Mouse (Mus musculus) c-Kit-negative CD71-positive TER-119-positive erythroid progenitor cells, embryonic 14.5 days (primary cell): ENCODE results near the gene Mpped2.

Source experiments
- DNase-seq: peaks from one replicate; pipeline ENCODE4 v3.0.0-alpha.2; 2013; ENCODE audit warnings: low read depth, low spot score

Mpped2 gene

DNA sequence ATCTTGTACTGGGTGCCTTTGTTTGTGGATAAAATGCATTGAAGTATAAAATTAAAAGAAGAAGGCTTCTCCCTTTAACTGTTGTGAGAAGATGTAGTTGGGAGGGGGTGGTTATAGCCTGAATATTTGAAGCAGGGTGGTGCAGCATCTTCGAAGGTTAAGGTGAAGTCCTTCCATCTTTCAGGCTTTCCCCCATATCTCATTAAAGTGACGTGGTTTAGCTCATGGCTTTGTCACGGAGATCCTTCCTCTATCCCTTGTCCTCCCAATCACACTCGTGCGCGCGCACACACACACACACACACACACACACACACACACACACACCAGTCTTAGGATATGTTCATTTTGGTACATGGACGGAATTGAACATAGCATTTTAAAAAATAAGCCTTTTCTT lies 3.3 kb downstream of the Mpped2 start:
- no peak for DNase-seq

DNA sequence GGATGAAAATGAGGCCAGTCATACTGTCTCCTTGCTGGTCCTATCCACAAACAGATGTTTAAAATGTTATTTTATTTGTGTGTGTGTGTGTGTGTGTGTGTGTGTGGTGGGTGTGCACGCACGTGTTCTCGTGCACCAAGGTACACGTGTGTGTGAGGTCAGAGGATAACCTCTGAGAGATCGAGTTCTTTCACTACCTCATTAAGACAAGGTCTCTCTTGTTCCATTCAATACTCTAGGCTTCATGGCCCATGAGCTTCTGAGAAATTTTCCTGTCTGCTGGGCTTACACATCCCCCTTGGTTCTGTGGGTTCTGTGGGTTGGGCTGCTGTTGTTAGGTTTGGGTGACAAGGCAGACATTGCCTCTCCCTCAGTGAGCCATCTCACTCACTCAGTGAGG lies 12.6 kb downstream of the Mpped2 start:
- DNase-seq = no peak

DNA sequence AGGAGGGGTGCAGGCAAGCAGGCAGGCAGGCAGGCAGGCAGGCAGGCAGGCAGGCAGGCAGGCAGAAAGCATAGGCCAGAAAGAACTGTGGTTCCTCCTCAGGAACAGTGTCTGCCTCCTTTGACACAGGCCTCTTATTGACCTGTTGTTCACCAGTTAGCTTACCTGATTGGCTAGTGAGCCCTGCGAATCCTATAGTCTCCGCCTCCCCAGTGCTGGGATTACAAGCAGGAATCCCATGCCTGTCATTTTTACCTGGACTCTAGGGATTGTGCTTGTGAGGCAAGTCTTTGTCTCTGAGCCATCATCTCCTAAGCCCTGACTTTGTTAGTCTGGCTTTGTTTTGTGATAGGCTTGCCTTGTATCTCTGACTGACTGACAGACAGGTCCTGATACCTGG lies 14.1 kb downstream of the Mpped2 start:
- no peak for DNase-seq

- no peak for DNase-seq
Measured at GRCm38 (mm10) chr2:106710862-106711477, 17.9 kb downstream of the Mpped2 start.

DNA sequence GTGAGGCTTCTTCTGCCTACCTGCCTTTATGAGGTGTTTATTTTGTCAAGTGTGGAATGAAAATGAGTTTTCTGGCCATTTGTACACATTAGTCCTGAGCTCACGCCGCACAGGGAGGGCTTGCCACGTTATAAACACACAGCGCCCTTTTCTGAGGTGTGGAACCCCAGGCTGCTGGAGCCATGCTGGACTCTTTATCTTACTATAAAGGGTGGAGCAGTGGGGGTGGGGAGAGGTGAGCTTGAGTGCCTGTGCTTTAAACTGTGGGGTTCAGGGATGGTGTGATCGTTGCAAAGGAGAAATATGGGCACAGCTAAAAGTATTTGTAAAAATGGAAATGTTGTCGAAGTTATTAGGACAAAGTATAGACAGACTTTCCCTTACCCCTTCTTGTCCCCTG lies 18.4 kb downstream of the Mpped2 start:
- DNase-seq = no peak

DNA sequence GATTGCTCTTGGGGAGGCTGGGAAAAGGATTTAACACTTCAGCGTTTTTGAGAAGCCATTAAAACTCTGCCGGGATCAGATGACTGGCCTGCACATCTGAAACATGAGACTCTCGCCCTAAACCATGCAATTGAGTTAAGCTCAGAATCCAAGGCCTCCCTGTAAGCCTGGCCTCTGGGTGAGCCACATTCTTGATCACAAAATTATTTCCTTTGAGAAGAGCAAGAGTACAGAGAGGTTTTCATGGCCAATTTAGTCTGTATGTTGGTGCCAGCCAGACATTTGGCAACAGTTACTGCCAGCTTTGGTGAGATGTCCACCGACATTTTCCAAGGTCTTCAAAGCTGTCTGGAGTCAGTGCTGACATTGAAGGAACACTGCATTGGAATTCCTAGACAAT lies 20.1 kb downstream of the Mpped2 start:
- DNase-seq = no peak

GRCm38 (mm10) chr2:106715674-106716364 lies 22.8 kb downstream of the Mpped2 start:
- DNase-seq = no peak

GRCm38 (mm10) chr2:106716365-106716717 lies 23.3 kb downstream of the Mpped2 start:
- no peak for DNase-seq

DNA sequence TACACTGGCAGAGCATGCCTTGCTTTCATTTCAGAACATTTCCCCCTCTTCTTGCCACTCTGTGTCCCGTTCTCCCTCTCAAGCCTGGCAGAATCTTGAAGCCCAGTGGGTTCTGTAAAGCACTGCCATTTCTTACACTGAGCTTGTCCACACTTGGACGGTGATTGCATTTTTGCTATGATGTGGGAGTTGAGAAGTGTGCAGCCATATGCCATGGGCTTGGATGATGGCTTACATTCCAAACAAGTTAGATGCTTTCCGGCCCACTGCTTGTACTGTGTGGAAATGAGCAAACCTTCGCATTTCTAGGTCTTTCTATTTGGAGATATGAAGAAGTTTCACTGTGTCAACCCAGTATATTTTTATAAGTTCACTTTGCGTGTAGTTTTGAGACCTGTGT lies 25.8 kb downstream of the Mpped2 start:
- no peak for DNase-seq

- no peak for DNase-seq
Measured at GRCm38 (mm10) chr2:106719434-106719833, 26.4 kb downstream of the Mpped2 start.

DNA sequence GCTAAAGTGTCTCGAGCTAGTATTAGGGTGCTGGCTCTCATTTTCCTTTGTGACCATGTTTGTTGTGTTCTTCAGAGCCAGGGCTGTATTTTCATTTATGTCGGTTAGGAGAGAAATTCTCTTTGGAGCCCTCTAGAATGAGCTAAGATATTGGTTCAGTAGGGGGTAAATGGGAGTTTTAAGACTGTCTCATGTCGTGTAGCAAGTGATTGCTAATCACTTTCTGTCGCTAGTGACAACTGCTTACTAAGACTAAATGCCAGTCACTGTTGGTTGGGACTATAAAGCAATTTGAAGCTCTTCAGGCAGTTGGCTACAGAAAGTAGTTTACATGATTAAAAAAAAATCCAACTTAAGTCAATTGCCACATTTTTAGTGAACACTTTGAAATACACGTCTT lies 27.6 kb downstream of the Mpped2 start:
- no peak for DNase-seq

- no peak for DNase-seq
Measured at GRCm38 (mm10) chr2:106722020-106722419, 29.0 kb downstream of the Mpped2 start.

GRCm38 (mm10) chr2:106729951-106730564 lies 37.0 kb downstream of the Mpped2 start:
- DNase-seq = no peak

- DNase-seq = no peak
Measured at GRCm38 (mm10) chr2:106730608-106731007, 37.5 kb downstream of the Mpped2 start.

DNA sequence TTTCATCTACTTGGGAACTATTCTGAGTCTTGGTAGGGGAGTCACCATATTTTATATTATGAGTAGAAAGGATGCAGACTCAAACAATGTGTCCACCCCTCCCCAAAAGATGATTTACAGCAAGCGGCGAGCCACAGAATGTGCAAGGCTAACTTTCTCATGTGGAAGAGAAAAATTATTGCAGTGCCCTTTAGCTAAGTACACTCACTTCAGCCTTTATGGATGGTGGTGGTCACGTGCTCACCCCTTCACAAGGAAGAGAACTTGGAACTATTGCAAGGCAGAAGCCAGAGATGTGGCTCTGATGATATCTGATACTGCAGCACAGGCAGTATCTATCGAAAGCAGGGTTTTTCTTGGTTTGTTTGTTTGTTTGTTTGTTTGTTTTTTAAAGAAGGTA lies 38.4 kb downstream of the Mpped2 start:
- DNase-seq = no peak

DNA sequence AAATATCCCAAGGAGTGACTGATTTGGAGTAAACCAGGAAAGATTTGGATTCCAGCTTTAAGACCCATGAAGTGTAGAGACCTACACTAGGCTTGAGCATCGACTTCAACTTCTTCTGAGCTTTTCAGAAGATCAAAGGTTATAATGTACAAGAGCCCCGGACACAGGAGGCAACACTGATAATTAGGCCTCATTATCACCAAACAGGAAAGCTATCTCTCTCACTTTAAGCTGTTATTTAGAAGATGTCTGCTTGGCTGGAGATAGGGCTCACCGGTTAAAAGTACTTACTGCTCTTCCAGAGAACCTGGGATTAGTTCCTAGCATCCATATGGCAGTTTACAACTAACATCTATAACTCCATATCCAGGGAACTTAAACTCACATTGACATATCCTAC lies 39.1 kb downstream of the Mpped2 start:
- DNase-seq = no peak

DNA sequence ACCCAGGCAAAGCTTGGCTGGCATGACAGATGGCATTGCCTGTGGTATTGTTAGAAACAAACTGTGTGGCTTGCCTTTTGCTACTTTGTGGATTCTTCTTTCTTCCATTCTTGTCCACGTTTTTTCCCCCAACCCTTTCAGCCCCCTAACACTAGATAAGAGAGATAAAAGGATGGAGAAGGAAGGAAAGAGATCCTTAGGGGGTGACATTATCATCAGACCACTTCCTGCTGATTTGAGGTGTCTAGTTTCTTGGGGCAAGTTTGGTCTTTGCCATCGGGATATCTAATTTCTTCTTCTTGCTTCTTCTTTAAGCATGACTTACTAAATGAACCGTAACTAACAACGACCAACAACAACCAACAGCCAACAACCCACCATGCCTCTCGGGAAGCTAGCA lies 40.3 kb downstream of the Mpped2 start:
- DNase-seq = no peak

GRCm38 (mm10) chr2:106734004-106734403 lies 40.9 kb downstream of the Mpped2 start:
- DNase-seq = no peak

- DNase-seq = no peak
Measured at GRCm38 (mm10) chr2:106735211-106735610, 42.1 kb downstream of the Mpped2 start.

DNA sequence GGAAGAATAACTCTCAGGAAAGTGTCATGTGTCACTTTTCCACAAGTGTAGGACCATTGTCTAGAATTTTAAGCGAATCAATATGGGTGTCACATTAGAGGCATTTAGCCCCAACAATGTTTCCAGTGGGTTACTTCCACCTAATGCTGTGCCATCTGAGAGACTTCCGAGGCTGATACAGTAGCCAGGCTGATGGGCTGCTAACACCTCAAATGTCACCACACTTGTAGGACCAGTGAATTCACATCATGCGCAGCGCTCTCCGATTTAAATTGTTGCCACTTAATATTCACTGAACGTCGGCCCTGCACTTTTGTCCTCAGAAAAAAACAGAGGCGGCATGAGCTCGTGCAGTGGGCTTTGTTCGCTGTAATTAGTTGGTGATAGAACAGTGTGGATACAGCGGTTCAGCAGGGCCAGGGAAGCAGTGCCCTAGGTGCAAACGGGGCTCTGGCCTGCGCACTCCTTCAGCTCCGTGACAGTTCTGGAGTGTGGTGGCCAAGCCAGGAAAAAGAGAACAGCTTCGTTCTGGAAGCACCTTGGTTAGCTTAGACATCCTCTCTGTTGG lies 42.8 kb downstream of the Mpped2 start:
- DNase-seq = no peak

- DNase-seq = no peak
Measured at GRCm38 (mm10) chr2:106738951-106739350, 45.9 kb downstream of the Mpped2 start.

GRCm38 (mm10) chr2:106744086-106744485 lies 51.0 kb downstream of the Mpped2 start:
- no peak for DNase-seq

- DNase-seq = no peak
Measured at GRCm38 (mm10) chr2:106744601-106745000, 51.5 kb downstream of the Mpped2 start.
